Mouse (Mus musculus) embryonic facial prominence, embryonic 11.5 days (tissue): ENCODE data around the gene Gm6020. TPM values are rescaled to one million over a fixed set of nuclear protein-coding genes. Genes with fewer than 3 reads are reported as not detected.

Experiments
- ATAC-seq: fragments of 200-750 bp; cut with Nextera tagmentation; replicated peaks from 2 replicates; pipeline ENCODE4 v1.8.0; 2017; ENCODE audit warnings: low read depth; ENCODE audit not compliant: insufficient number of reproducible peaks, low FRiP score, low TSS enrichment
- DNase-seq: peaks from one replicate; pipeline ENCODE4 v3.0.0-alpha.2; 2015; ENCODE audit warnings: low spot score
- H3K27ac ChIP-seq: fragments of 300-500 bp; sonication (generic); replicated peaks from 2 replicates; pipeline ENCODE4 v1.5.1; 2014; ENCODE audit warnings: mild to moderate bottlenecking, low read depth, low read length, control low read depth
- H3K27me3 ChIP-seq: fragments of 300-500 bp; sonication (generic); 2 replicates; pipeline ENCODE4 v1.6.1; 2014; ENCODE audit warnings: mild to moderate bottlenecking, low read length, moderate library complexity, mixed read lengths; ENCODE audit not compliant: control insufficient read depth, insufficient read depth
- H3K36me3 ChIP-seq: fragments of 300-500 bp; sonication (generic); replicated peaks from 2 replicates; pipeline ENCODE4 v1.6.1; 2014; ENCODE audit warnings: low read depth, mild to moderate bottlenecking, low read length, moderate library complexity, mixed read lengths; ENCODE audit not compliant: control insufficient read depth, insufficient read depth
- H3K4me1 ChIP-seq: fragments of 300-500 bp; sonication (generic); 2 replicates; pipeline ENCODE4 v1.6.1; 2014; ENCODE audit warnings: low read length, mixed read lengths; ENCODE audit not compliant: control insufficient read depth, insufficient read depth
- H3K4me2 ChIP-seq: fragments of 300-500 bp; sonication (generic); 2 replicates; pipeline ENCODE4 v1.6.1; 2014; ENCODE audit warnings: low read depth, mild to moderate bottlenecking, control low read depth, low read length, moderate library complexity
- H3K4me3 ChIP-seq: fragments of 300-500 bp; sonication (generic); 2 replicates; pipeline ENCODE4 v1.5.1; 2014; ENCODE audit warnings: low read depth, low read length, control low read depth
- H3K9ac ChIP-seq: fragments of 300-500 bp; sonication (generic); replicated peaks from 2 replicates; pipeline ENCODE4 v1.6.1; 2014; ENCODE audit warnings: mild to moderate bottlenecking, control low read depth, low read length
- H3K9me3 ChIP-seq: fragments of 300-500 bp; sonication (generic); replicated peaks from 2 replicates; pipeline ENCODE4 v1.6.1; 2016; ENCODE audit warnings: mild to moderate bottlenecking, low read length, inconsistent platforms, mixed read lengths; ENCODE audit not compliant: control insufficient read depth
- WGBS: fragments of 180-500 bp; shearing (Covaris S2); extraction: QIAGEN DNeasy Blood & Tissue Kit; methylation state at CpG from one replicate; pipeline ENCODE4 v1.1.7; 2014; 5-methylcytosine and 5-hydroxymethylcytosine counted together
- polyA plus RNA-seq: library from polyadenylated mRNA; unstranded; fragments of >200 nt; fragmentation: Nextera tagmentation; extraction: Ambion mirVana; gene quantifications from 2 replicates; pipeline ENCODE4 v1.2.1, GENCODE M21; 2014

Gene Gm6020
- polyA plus RNA-seq, 1 experiment from 2014 or later = not detected

- 5% methylated on average over 69 of the region's 71 CpGs for WGBS
- H3K36me3 ChIP-seq = no peaks in the 10 kb centered on the region
- peak overlapping the region; percentile 56 for H3K4me2 ChIP-seq
- no peaks in the 10 kb centered on the region for H3K9me3 ChIP-seq
- peak; percentile 83 for ATAC-seq
- peak; percentile 90 for DNase-seq
- peak overlapping the region; percentile 32 for H3K9ac ChIP-seq
- H3K27me3 ChIP-seq = no peaks in the 10 kb centered on the region
- H3K4me3 ChIP-seq = peak overlapping the region; percentile 54
- no peaks in the 10 kb centered on the region for H3K4me1 ChIP-seq
- peak overlapping the region; percentile 52; the same call in 1 of the 2 replicates for H3K27ac ChIP-seq
Measured at GRCm38 (mm10) chr19:61226928-61227854, 43.5 kb downstream of the Gm6020 start.

DNA sequence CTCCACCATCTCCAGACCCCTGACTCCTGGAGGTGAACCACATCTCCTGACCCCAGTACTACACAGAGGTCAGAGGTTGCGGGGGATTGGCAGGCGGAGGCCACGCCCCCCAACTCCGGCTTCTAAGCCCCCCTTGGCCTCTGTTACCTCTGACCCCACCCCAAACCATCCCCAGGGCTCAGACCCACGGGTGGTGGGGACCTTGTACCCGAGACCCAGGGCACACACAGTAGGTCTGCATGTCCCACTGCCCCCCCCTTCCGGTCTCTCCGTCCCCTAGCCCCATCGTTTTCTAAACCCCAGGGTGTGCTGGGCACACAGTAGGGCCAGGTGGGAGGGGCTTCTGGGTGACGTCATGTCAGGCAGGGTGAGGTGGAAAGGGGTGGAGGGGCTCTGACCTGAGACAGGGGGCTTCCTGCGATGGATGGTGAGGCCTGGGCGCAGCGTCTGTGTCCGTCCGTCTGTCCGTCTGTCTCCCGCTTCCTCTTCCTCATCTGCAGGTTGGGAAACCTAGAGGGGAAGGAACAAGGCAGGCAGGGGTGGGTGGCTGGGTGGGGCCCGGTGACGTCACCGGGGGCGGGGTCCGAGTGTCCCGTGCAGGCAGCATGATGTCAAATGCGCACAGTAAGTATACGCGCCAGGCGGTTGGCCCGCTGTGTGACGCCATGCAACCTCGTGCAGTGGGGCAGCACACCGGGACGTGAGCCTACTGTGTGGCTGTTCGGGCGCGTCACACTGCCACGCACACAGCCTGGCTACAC lies 44.4 kb downstream of the Gm6020 start, which contains the start of gene Csf2ra:
Gene Csf2ra (minus strand): TSS at position 489 of the 761 bp plus-strand sequence.
- Histone ChIP-seq H3K27ac (no peak within 1 kb of the TSS), H3K9me3 (no peaks in the 10 kb centered on the region), H3K4me1 (no peaks in the 10 kb centered on the region), H3K36me3 (no peaks in the 10 kb centered on the region), H3K4me3 (peak within 1 kb of the TSS; percentile 54), H3K27me3 (no peaks in the 10 kb centered on the region), H3K9ac (peak within 1 kb of the TSS; percentile 32; the same call in 1 of the 2 replicates), H3K4me2 (peak within 1 kb of the TSS; percentile 56)
- no peak for ATAC-seq
- WGBS = 60% methylated on average over 36 of the region's 36 CpGs
- DNase-seq = no peak

Other genes with a start within 250 kb of the Gm6020 start
- 28.6 and 29.8 TPM in 2 replicates for gene Zfp950, start 43.0 kb upstream of the Gm6020 start, polyA plus RNA-seq
- gene Gm7102, start 7.6 kb upstream of the Gm6020 start, polyA plus RNA-seq = 0.56 TPM in 1 of 2 replicates, not detected in the other
- 6.7 and 10.1 TPM in 2 replicates for gene Csf2ra, start 44.5 kb downstream of the Gm6020 start, polyA plus RNA-seq
- not detected in 2 replicates for gene Gm21060, start 113.2 kb downstream of the Gm6020 start, polyA plus RNA-seq